Mouse (Mus musculus): Measurements from ENCODE around the gene Pop7.

DNA sequence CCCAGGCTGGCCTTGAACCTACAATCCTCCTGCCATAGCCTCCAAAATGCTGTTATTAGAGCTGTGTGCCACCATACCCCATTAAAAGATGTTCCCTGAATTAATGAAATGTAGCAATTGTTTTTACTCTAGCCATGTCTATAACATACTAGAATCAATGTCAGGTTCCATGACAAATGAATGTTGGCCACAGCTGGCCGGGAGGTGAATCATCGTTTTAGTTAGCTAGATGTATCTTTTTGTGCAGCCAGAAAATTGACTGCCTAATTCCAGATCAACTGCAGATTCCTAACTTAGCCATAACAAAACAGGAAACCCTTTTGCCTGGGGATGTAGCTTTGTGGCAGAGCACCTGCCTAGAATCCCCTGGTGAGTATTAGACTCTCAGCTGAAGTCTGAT lies 47.5 kb upstream of the Pop7 start:
- TF ChIP-seq CTCF (IDR thresholded peaks at IDR 0.05; ENCODE audit: control insufficient read depth, insufficient read depth, insufficient read length) (no peak), MYOG (IDR thresholded peaks at IDR 0.05; ENCODE audit: control insufficient read depth, extremely low read depth, insufficient read length) (no peak), FOSL1 (IDR thresholded peaks at IDR 0.05; ENCODE audit: insufficient read depth, low read length, poor library complexity, severe bottlenecking) (no peak)

All from C2C12 (cell line).